Comparison of ENCODE assay signal across 26 mouse cellular contexts in the genomic region with DNA sequence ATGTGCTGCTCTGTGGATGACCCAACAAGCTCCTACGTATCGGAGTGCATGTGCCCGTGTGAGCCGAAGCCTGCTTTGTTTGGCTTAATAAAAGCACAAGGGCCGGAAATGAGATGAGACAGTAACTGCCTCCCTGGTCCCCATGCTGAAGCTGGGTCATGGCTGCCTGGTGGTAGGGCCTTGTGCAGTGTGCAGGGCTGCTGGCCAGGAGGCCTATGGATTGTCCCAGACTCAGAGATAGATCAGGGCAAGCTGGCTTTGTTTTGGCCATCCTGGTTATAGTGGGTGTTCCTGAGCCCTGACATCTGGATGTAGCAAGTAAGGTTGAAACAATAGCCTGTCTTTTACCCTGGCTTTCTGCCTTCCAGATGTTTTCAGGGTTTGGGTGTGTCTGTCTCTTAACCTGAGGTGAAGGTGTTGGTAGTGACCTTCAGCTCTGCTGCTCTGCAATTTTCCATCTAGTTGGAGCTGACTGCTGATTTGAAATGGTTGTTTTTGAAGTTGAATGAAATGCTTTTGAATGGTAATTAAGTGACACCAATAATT. TPM values are rescaled to one million over a fixed set of nuclear protein-coding genes. Genes with fewer than 3 reads are reported as not detected.
A peak's percentile ranks its signal among the peaks of the same experiment; 100 is the strongest.
DNase-seq lines count a peak whose midpoint lies in the region; ATAC-seq and TF ChIP-seq lines count a peak whose summit lies in the region.
"Had no signal": no experiment of that assay in that cellular context is flagged by ENCODE, and none has a peak within 500 bp of the region (broad histone marks: within the 10 kb centered on the region; RNA-seq: fewer than 3 reads in every experiment).

No protein-coding gene starts in this region.

- WGBS in heart, embryonic 12.5 days = 87% methylated on average over 5 of the region's 5 CpGs
- 63% methylated on average over 5 of the region's 5 CpGs for WGBS in lung, postnatal 0 days

- peaks cover 10% of the 10 kb centered on the region for H3K36me3 ChIP-seq in heart, embryonic 12.5 days
- H3K36me3 ChIP-seq in lung, postnatal 0 days (ENCODE audit: insufficient read depth, low read length) = no peaks in the 10 kb centered on the region
- H3K36me3 ChIP-seq: intestine, embryonic 15.5 days; stomach, embryonic 15.5 days had no signal

- H3K27ac ChIP-seq in heart, embryonic 12.5 days (ENCODE audit: poor library complexity, severe bottlenecking) = no peak overlapping the region
- H3K27ac ChIP-seq in lung, postnatal 0 days (ENCODE audit: low read length) = no peak overlapping the region
- H3K27ac ChIP-seq: embryonic facial prominence, embryonic 15.5 days; forebrain, embryonic 12.5 days; hindbrain, postnatal 0 days; intestine, embryonic 15.5 days; liver, embryonic 14.5 days; stomach, embryonic 15.5 days had no signal

- H3K9ac ChIP-seq in heart, embryonic 12.5 days = no peak overlapping the region
- 0 out of 2 replicates have a peak overlapping the region, but pooled peaks have one; percentile 5 for H3K9ac ChIP-seq in lung, postnatal 0 days (replicated peaks; ENCODE audit: low read depth)
- H3K9ac ChIP-seq: embryonic facial prominence, embryonic 15.5 days; forebrain, embryonic 12.5 days; intestine, embryonic 15.5 days; liver, embryonic 14.5 days; stomach, embryonic 15.5 days had no signal

- no peaks in the 10 kb centered on the region for H3K9me3 ChIP-seq in heart, embryonic 12.5 days (replicated peaks)
- no peaks in the 10 kb centered on the region for H3K9me3 ChIP-seq in lung, postnatal 0 days (ENCODE audit: low read length)
- H3K9me3 ChIP-seq: embryonic facial prominence, embryonic 15.5 days; forebrain, embryonic 12.5 days; intestine, embryonic 15.5 days; stomach, embryonic 15.5 days had no signal

- peaks cover 13% of the 10 kb centered on the region for H3K4me1 ChIP-seq in heart, embryonic 12.5 days (replicated peaks)
- H3K4me1 ChIP-seq in lung, postnatal 0 days (ENCODE audit: insufficient read depth, low read depth, low read length) = no peaks in the 10 kb centered on the region
- H3K4me1 ChIP-seq: intestine, embryonic 15.5 days; stomach, embryonic 15.5 days had no signal

- no peak for TF ChIP-seq CTCF in lung, postnatal 0 days (IDR thresholded peaks at IDR 0.05)
- no peak for TF ChIP-seq CTCF in brain, embryonic 14.5 days (IDR thresholded peaks at IDR 0.05; ENCODE audit: borderline replicate concordance, extremely low read depth, insufficient read depth, insufficient read length)

- H3K4me2 ChIP-seq in heart, embryonic 12.5 days = no peak overlapping the region
- no peak overlapping the region for H3K4me2 ChIP-seq in lung, postnatal 0 days (replicated peaks; ENCODE audit: low read depth, low read length)
- H3K4me2 ChIP-seq: embryonic facial prominence, embryonic 15.5 days; forebrain, embryonic 12.5 days; heart, embryonic 11.5 days; intestine, embryonic 15.5 days; stomach, embryonic 15.5 days had no signal

- no peak for TF ChIP-seq EP300 in lung, postnatal 0 days (IDR thresholded peaks at IDR 0.05)

- ATAC-seq in heart, embryonic 12.5 days (ENCODE audit: insufficient number of reproducible peaks, low FRiP score) = no peak
- ATAC-seq in lung, postnatal 0 days = no peak
- ATAC-seq: hindbrain, postnatal 0 days; intestine, embryonic 15.5 days; Patski had no signal

- no peak overlapping the region for H3K4me3 ChIP-seq in heart, embryonic 12.5 days
- H3K4me3 ChIP-seq in lung, postnatal 0 days (ENCODE audit: low read depth, low read length) = no peak overlapping the region
- H3K4me3 ChIP-seq: embryonic facial prominence, embryonic 15.5 days; forebrain, embryonic 12.5 days; intestine, embryonic 15.5 days; stomach, embryonic 15.5 days had no signal

- DNase-seq in heart, adult 11 months = peak; percentile 79
- DNase-seq in lung, postnatal 0 days (ENCODE audit: low spot score) = no peak
- no peak for DNase-seq in lung, postnatal 36 days
- peak; percentile 15 for DNase-seq in brain, embryonic 14.5 days (ENCODE audit: low read depth)
- no peak for DNase-seq in thymus, postnatal 14 days
- DNase-seq in kidney, postnatal 10 days = no peak
- DNase-seq: adrenal gland, postnatal 25 days; cerebellum, adult 18-20 months; cerebellum, postnatal 10 days; gastrocnemius, postnatal 14 days; heart, postnatal 4 days; kidney, adult 2 months; kidney, postnatal 4 days; left cerebral cortex, postnatal 4 days; liver; lung, adult 2 months; right cerebral cortex, postnatal 25 days had no signal

- TF ChIP-seq POLR2A in brain, embryonic 14.5 days (IDR thresholded peaks at IDR 0.05; ENCODE audit: borderline replicate concordance, extremely low read depth, insufficient read depth, insufficient read length, poor library complexity, severe bottlenecking) = no peak

- H3K27me3 ChIP-seq in heart, embryonic 12.5 days (replicated peaks) = no peaks in the 10 kb centered on the region
- no peaks in the 10 kb centered on the region for H3K27me3 ChIP-seq in lung, postnatal 0 days (replicated peaks; ENCODE audit: insufficient read depth, low read length)
- H3K27me3 ChIP-seq: embryonic facial prominence, embryonic 15.5 days; forebrain, embryonic 12.5 days; intestine, embryonic 15.5 days; Patski; stomach, embryonic 15.5 days had no signal

RNA-seq across cellular contexts. Expression of a gene that starts 39.3 kb away (rescaled TPM):
- 22.9 and 23.3 TPM in 2 replicates for polyA plus RNA-seq in heart, embryonic 12.5 days (2016; fragmentation: Nextera tagmentation; extraction: Ambion mirVana)
- polyA plus RNA-seq in lung, postnatal 0 days (2015; fragmentation: Nextera tagmentation; extraction: Ambion mirVana) = 15.5 and 20.6 TPM in 2 replicates
- 27.5 and 30.5 TPM in 2 replicates for polyA plus RNA-seq in brain, embryonic 14.5 days (2012; rRNA removed)

Comparison
In these comparisons a context has a peak if more than half of its experiments do, and no peak if none do; other contexts are left out.
1. DNase-seq: peak in heart, adult 11 months (single experiment) and brain, embryonic 14.5 days (single experiment); none in lung, postnatal 0 days (single experiment), lung, postnatal 36 days (single experiment), thymus, postnatal 14 days (single experiment) and kidney, postnatal 10 days (single experiment).